Mouse (Mus musculus): ENCODE results near the gene Gp2.

Gene Gp2

DNA sequence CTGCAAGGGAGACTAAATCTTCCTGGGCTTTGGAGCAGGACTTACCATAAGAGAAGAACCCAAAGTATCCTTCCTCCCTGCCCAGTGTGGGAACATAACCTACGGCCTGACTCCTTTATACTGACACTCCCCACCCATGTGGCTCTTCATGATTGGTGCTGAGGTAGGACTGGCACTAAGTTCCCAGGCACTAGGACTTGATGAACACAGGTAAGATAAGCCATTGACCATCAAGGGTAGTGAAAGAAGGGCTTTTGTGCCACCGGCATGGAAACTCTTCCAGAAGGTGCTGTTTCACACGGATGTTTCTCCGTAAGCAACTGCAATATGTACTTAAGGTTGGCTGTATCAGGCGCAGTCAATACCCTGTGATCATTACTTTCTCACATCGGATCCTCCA, at the start of gene Gp2:
Gp2 (minus strand) TSS at position 101 of the 400 bp plus-strand sequence.
- DNase-seq (ENCODE audit: low read depth, low spot score), result no peak

DNA sequence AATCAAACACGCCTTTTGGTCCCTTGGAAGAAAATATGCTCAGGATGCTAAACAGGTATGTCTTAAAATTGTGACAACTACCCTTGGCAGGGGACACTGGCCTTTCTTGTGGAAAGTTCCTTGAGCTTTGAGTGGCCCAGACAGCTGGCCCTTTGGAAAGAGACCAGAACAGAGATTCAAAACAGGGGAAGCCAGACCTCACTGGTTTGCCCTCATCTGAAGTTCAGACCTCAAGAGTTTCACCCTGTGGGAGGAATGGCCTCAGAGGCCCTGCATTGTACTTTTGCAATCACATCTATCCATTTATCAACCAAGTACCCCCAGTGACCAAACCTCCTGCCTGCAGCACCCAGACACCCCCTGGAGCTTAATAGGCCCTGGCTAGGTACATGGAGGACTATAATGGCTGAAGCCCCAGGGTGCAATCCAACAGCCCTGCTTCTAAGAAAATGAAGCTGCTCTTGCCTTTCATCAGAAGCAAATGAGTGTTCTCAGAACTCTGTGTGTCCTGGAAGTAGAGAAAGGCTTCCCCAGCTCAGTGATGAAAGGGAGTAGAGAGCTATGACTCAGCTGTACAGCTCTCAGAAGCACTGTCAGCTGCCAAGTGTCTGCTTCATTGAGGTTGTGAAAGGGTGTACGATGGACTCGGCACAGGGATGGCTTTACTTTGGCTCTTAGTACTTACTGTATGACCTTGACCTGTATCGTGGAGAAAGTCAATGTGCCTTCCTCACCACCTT, 31.1 kb upstream of the Gp2 start:
- DNase-seq (ENCODE audit: low read depth, low spot score), result no peak

DNA sequence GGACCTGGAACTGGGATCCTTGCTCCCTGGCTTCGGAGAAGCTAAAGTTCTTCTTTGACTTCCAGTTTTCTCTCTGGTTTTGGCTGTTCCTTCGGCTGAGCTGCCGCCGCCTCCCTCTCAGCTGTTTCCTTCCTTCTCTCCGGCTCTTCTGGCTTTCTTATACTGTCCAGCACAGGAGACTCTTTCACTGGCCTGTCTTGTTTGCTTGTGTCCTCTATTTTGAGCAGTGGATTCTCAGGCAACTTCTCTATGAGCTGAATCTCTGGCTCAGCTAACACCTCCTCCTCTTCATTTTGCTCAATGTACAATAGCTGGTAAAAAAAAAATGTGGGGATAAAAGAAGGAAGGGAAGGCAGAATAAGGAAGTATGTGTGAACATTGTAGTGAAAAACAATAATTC, 27.6 kb upstream of the Gp2 start:
- DNase-seq (ENCODE audit: low read depth, low spot score), result no peak

DNA sequence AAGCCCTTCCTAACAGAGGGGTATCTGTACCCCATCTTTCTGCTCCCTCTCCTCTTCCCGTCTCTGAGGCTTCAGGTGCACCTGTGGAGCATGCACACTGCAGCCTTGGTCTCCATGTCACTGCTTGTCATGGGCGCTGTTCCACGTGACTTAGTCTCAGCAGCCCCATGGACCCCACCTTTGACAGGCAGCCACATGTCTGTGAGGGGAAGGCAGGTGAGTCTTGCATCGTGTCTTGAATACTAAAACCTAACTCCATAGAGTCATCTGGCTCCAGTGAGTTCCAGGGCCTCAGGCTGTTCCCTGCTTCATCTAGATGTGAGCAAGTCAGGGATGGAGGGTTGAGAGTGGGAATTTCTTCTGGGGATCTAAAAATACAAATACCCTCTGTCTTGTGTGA, 25.1 kb upstream of the Gp2 start:
- DNase-seq (ENCODE audit: low read depth, low spot score), result no peak

DNA sequence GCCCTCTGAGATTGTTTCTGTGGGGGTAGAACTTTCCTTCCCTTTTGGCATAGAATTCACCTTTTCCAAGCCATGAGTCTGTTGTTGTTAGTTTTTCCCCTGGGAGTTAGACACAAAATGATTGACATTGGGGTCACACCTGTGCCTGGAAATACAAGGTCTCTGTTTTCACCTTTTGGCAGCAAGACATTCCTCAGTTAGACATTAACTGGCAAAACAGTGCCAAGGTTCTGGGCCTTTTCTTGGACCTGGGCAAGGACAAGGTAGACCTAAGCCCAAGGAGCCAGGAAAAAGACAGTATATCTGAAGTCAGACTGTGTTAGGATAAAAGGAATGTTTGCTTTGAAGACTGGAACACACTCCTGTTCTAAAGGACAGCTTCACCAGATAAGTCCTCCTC, 20.2 kb upstream of the Gp2 start, which contains the start of gene Umod:
Umod (minus strand) TSS at position 27 of the 400 bp plus-strand sequence.
- no peak for DNase-seq (ENCODE audit: low read depth, low spot score)

DNA sequence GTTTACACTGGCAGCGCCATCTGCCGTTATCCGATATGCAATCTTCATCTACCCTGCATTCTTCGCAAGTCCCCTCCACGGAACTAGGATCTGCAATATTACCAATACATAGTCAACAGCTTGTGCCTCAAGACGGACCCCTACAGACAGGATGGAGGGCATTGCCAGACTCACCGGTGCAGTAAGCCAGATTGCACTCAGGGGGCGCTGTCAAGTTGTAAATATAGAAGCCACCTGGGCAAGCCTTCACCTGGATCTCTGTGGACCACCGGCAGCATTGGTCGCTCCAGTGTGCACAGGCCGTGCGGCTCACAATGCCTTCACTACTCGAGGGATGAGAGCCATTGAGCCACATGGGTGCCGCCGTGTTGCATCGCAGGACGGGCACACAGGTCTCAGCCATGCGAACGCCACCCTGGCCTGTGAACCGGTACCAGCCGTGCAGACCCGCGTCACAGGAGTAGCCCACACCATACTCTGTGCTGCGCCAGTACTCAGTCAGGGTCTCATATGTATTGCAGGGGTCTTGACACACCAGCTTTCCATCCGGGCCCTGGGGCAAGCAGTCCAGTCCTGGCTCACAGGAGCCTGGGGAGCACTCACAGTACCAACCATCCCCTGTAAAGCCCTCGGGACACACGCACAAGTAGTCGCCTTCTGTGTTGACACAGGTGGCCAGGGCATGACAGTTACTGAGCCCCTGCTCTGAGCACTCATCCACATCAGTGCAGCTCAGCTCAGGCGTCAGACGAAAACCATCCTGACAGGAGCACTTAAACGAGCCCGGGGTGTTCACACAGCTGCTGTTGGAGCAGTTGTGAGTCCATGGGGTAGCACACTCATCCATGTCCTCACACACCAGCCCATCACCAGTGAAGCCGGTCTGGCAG, 17.7 kb upstream of the Gp2 start:
- no peak for DNase-seq (ENCODE audit: low read depth, low spot score)

DNA sequence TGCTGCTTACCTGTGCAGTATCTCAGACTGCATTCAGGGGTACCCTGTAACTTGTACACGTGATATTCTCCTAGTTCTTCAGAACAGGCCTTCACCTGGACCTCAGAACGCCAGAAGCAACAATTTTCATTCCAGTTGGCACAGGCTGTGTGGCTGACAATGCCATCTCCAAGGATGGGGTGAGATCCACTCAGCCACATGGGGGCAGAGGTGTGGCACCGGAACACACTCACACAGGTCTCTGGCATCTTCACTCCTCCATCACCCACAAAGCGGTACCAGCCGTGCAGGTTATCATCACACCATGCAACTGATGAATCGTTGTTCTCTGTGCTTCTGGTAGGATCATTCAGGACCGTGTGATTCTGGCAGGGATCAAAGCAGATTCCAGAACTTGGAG, 4.9 kb downstream of the Gp2 start:
- no peak for DNase-seq (ENCODE audit: low read depth, low spot score)

DNA sequence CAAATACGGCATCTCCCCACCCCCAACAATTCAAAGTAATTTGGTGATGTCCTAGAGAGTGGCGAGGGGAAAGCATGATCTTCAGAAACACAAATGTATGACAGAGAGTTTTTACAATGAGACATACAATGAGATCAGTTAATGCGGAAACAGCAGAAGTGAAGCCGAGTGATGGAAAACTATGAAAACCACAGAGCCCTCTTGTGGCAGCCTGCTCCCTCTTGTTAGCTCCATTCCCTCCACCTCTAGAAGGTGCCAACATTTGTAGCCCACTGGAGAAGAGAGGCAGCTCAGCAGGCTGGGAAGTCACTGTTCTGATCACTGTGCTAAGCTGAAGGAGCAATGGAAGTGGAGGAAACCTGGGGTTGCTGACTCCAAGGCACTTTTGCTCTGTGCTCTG, 15.2 kb downstream of the Gp2 start:
- DNase-seq (ENCODE audit: low read depth, low spot score), result no peak

DNA sequence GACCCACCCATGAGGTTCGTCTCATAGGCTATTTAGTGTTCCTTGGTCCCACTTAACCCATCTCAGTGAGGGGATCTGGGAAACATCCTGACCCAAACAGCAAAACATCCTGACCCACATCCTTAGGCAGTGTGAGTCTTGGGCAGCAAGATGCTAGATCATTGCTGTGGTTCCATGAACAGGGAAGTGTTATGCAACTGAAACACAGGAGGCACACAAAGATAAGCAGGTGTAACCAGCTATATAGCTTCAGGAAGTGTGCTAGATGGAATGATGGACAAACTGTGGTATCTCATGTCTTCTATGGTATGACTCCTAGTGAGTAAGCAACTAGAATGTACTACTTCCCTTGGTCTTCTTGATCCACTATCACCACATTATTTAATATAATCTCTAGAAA, 17.1 kb downstream of the Gp2 start:
- no peak for DNase-seq (ENCODE audit: low read depth, low spot score)

DNA sequence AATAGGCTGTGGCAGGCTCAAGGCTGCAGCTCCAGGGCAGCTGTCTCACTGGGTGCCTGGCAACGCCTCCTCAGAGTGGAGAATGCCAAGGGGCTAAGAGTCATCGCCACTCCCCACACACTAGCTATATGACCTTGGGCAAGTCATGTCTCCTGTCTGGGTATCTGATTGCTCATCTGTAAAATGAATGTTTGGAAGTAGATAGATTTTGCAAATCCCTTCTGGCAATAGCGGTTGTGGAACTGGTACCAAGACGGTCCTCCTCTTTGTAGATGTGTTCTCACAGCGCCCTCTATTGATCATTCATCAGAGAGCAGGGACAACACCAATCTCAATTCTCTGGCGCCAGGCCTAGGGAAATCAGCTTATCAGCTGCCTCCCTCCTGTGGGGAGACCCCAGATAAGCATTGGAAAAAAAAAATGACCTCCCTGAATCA, 31.9 kb downstream of the Gp2 start:
- DNase-seq (ENCODE audit: low read depth, low spot score), result peak; percentile 45

DNA sequence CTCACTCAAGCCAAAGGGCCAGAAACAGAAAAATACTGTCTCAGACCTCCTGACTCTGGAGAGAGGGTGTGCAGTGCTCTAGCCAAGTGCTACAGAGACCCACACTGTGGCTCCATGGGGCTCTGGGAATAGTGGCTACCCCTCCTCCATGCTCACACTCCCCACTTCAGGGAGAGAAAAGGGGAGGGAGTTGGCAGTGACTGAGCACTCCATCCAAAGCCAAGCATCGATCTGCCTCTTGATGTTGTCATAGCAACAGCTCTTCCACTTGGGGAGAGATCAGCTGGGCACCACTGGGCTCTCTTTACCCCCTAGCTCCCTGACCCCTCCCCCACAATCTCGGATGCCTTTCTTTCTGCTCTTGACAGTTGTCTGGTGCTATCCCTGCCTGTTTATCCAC, 38.4 kb downstream of the Gp2 start:
- DNase-seq (ENCODE audit: low read depth, low spot score), result no peak

DNA sequence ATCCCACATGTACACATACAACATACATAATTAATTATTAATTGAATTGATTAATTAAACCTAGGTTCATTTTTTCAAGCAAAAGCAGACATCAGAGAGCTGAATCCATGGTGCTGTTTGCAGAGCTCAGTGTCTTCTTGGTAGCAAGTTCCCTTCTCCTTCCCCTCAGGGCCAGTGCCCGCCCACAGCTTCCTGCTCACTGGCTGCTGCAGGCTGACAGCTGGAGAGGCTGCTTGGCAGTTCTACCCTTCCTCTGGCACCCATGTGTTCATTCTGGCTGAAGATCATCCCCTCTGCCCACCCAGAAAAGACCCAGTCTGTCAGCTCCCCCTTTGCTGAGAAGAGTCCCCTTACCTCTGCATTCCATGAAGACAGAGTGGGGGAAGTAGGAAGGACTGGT, 40.6 kb downstream of the Gp2 start:
- no peak for DNase-seq (ENCODE audit: low read depth, low spot score)

DNA sequence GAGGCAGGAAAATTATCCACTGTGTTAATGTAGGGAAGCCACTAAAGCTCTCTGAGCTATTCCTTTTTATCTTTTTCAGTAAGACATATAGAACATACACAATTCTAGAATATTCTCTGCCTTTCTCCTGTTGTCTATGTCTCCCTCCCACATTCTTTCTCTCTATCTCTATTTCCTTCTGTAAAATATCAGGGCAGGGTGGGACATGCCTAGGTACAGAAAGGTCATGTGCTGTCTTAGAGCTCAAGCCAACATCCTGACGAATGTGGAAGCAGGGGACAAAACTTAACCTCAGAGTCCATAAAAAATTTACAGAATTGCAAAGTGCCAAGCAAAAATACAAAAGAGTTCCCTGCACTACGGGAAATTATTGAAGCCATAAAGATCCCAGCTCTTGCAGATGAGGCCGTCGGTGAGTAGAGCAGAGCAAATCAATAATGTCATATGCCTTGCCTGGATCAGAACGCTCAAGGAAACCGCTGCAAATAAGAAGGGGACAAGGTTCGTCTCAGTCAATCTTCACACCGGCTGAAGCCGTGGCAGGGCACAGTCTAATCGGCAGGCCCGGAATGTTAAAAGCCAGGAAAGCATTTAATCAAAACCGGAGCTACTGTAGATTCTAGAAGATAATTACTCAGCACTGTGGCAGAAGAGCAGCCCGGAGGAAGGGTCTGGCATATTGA, 64.9 kb downstream of the Gp2 start:
- no peak for DNase-seq (ENCODE audit: low read depth, low spot score)

All from retina, adult 2 months (tissue).